Mouse (Mus musculus) heart, embryonic 15.5 days (tissue): ENCODE measurements around the gene Slc6a18. TPM values are rescaled to one million over a fixed set of nuclear protein-coding genes. Genes with fewer than 3 reads are reported as not detected.
A peak's percentile ranks its signal among the peaks of the same experiment; 100 is the strongest.
"Not testable (repeated sequence)": the region's sequence is repeated elsewhere in the genome, so short reads cannot be mapped to it uniquely, and the experiment has no call there.

Experiments used
- ATAC-seq: fragments of 200-750 bp; cut with Nextera tagmentation; replicated peaks from 2 replicates; pipeline ENCODE4 v1.8.0; 2017; ENCODE audit warnings: low read depth, moderate TSS enrichment; ENCODE audit not compliant: insufficient number of reproducible peaks, insufficient read depth, low FRiP score
- H3K27ac ChIP-seq: fragments of 300-500 bp; sonication (generic); 2 replicates; pipeline ENCODE4 v1.5.1; 2015; ENCODE audit warnings: mild to moderate bottlenecking, inconsistent platforms
- H3K27me3 ChIP-seq: fragments of 300-500 bp; sonication (generic); 2 replicates; pipeline ENCODE4 v1.6.1; 2015; ENCODE audit warnings: inconsistent platforms
- H3K36me3 ChIP-seq: fragments of 300-500 bp; sonication (generic); 2 replicates; pipeline ENCODE4 v1.6.1; 2015; ENCODE audit warnings: mild to moderate bottlenecking, inconsistent platforms
- H3K4me1 ChIP-seq: fragments of 300-500 bp; sonication (generic); replicated peaks from 2 replicates; pipeline ENCODE4 v1.6.1; 2015; ENCODE audit warnings: inconsistent platforms
- H3K4me2 ChIP-seq: fragments of 300-500 bp; sonication (generic); 2 replicates; pipeline ENCODE4 v1.6.1; 2015; ENCODE audit warnings: inconsistent platforms, mild to moderate bottlenecking, moderate library complexity
- H3K4me3 ChIP-seq: fragments of 300-500 bp; sonication (generic); 2 replicates; pipeline ENCODE4 v1.5.1; 2015; ENCODE audit warnings: mild to moderate bottlenecking, inconsistent platforms
- H3K9ac ChIP-seq: fragments of 300-500 bp; sonication (generic); 2 replicates; pipeline ENCODE4 v1.6.1; 2015; ENCODE audit warnings: mild to moderate bottlenecking, inconsistent platforms
- H3K9me3 ChIP-seq: fragments of 300-500 bp; sonication (generic); replicated peaks from 2 replicates; pipeline ENCODE4 v1.6.1; 2016; ENCODE audit warnings: inconsistent platforms
- WGBS: fragments of 180-500 bp; shearing (Covaris S2); methylation state at CpG from one replicate; pipeline ENCODE4 v1.1.7; 2015; ENCODE audit warnings: mixed read lengths; 5-methylcytosine and 5-hydroxymethylcytosine counted together
- polyA plus RNA-seq: library from polyadenylated mRNA; unstranded; fragments of >200 nt; fragmentation: Nextera tagmentation; extraction: Ambion mirVana; gene quantifications from 2 replicates; pipeline ENCODE4 v1.2.1, GENCODE M21; 2015

Gene Slc6a18
- polyA plus RNA-seq, 1 experiment from 2014 or later = not detected

GRCm38 (mm10) chr13:73703486-73703885 lies 25.7 kb upstream of the Slc6a18 start:
- not testable (repeated sequence) for H3K9ac ChIP-seq, H3K27ac ChIP-seq, ATAC-seq, H3K36me3 ChIP-seq, H3K27me3 ChIP-seq, H3K4me2 ChIP-seq, H3K4me1 ChIP-seq, H3K4me3 ChIP-seq, H3K9me3 ChIP-seq
- WGBS = 40% methylated on average over 4 of the region's 4 CpGs

- Histone ChIP-seq H3K4me2 (no peak overlapping the region), H3K9ac (no peak overlapping the region), H3K27ac (peak overlapping the region; percentile 35; the same call in 1 of the 2 replicates), H3K4me1 (no peaks in the 10 kb centered on the region), H3K27me3 (no peaks in the 10 kb centered on the region), H3K4me3 (no peak overlapping the region), H3K9me3 (no peaks in the 10 kb centered on the region), H3K36me3 (no peaks in the 10 kb centered on the region)
- WGBS = 69% methylated on average over 4 of the region's 4 CpGs
- peak; percentile 28; the same call in 1 of the 2 replicates for ATAC-seq
Observed at GRCm38 (mm10) chr13:73702776-73703175, 25.0 kb upstream of the Slc6a18 start.

GRCm38 (mm10) chr13:73701161-73701883 lies 23.5 kb upstream of the Slc6a18 start:
- H3K9me3 ChIP-seq = no peaks in the 10 kb centered on the region
- no peak overlapping the region for H3K4me2 ChIP-seq
- H3K27me3 ChIP-seq = no peaks in the 10 kb centered on the region
- no peak overlapping the region for H3K4me3 ChIP-seq
- H3K9ac ChIP-seq = no peak overlapping the region
- H3K27ac ChIP-seq = no peak overlapping the region
- 74% methylated on average over 9 of the region's 9 CpGs for WGBS
- ATAC-seq = no peak
- H3K4me1 ChIP-seq = no peaks in the 10 kb centered on the region
- H3K36me3 ChIP-seq = no peaks in the 10 kb centered on the region

- Histone ChIP-seq H3K9me3 (no peaks in the 10 kb centered on the region), H3K9ac (no peak overlapping the region), H3K27ac (no peak overlapping the region), H3K36me3 (no peaks in the 10 kb centered on the region), H3K4me2 (no peak overlapping the region), H3K4me1 (no peaks in the 10 kb centered on the region), H3K27me3 (no peaks in the 10 kb centered on the region), H3K4me3 (no peak overlapping the region)
- WGBS = 86% methylated on average over 12 of the region's 12 CpGs
- ATAC-seq = no peak
Observed at GRCm38 (mm10) chr13:73700554-73700953, 22.7 kb upstream of the Slc6a18 start.

GRCm38 (mm10) chr13:73699714-73700113 lies 21.9 kb upstream of the Slc6a18 start:
- no peak overlapping the region for H3K4me3 ChIP-seq
- no peaks in the 10 kb centered on the region for H3K9me3 ChIP-seq
- H3K27me3 ChIP-seq = no peaks in the 10 kb centered on the region
- WGBS = 88% methylated on average over 6 of the region's 6 CpGs
- H3K9ac ChIP-seq = no peak overlapping the region
- H3K36me3 ChIP-seq = no peaks in the 10 kb centered on the region
- no peak overlapping the region for H3K27ac ChIP-seq
- no peak for ATAC-seq
- H3K4me2 ChIP-seq = no peak overlapping the region
- H3K4me1 ChIP-seq = no peaks in the 10 kb centered on the region

GRCm38 (mm10) chr13:73696529-73696928 lies 18.7 kb upstream of the Slc6a18 start:
- WGBS = 57% methylated on average over 3 of the region's 3 CpGs
- Histone ChIP-seq H3K27me3 (no peaks in the 10 kb centered on the region), H3K27ac (no peak overlapping the region)

GRCm38 (mm10) chr13:73694972-73695371 lies 17.1 kb upstream of the Slc6a18 start:
- no peaks in the 10 kb centered on the region for H3K4me1 ChIP-seq
- no peak overlapping the region for H3K9ac ChIP-seq
- peaks cover 4% of the 10 kb centered on the region for H3K27me3 ChIP-seq
- no peak overlapping the region for H3K27ac ChIP-seq
- no peak overlapping the region for H3K4me2 ChIP-seq
- H3K9me3 ChIP-seq = no peaks in the 10 kb centered on the region
- H3K4me3 ChIP-seq = no peak overlapping the region
- WGBS = 62% methylated on average over 1 of the region's 1 CpGs
- no peaks in the 10 kb centered on the region for H3K36me3 ChIP-seq
- ATAC-seq = no peak

More at GRCm38 (mm10) chr13:73696529-73696928, 18.7 kb upstream of the Slc6a18 start:
- Histone ChIP-seq H3K9ac (no peak overlapping the region), H3K4me1 (no peaks in the 10 kb centered on the region), H3K9me3 (no peaks in the 10 kb centered on the region), H3K36me3 (no peaks in the 10 kb centered on the region), H3K4me2 (no peak overlapping the region), H3K4me3 (no peak overlapping the region)
- no peak for ATAC-seq

- no peak for ATAC-seq
- H3K36me3 ChIP-seq = no peaks in the 10 kb centered on the region
- H3K9me3 ChIP-seq = no peaks in the 10 kb centered on the region
- no peaks in the 10 kb centered on the region for H3K4me1 ChIP-seq
- H3K4me2 ChIP-seq = no peak overlapping the region
- peaks cover 4% of the 10 kb centered on the region for H3K27me3 ChIP-seq
- no peak overlapping the region for H3K9ac ChIP-seq
- H3K27ac ChIP-seq = no peak overlapping the region
- H3K4me3 ChIP-seq = no peak overlapping the region
- 67% methylated on average over 2 of the region's 2 CpGs for WGBS
Observed at GRCm38 (mm10) chr13:73693333-73693732, 15.5 kb upstream of the Slc6a18 start.

GRCm38 (mm10) chr13:73692249-73692868 lies 14.5 kb upstream of the Slc6a18 start:
- H3K9me3 ChIP-seq = no peaks in the 10 kb centered on the region
- H3K4me1 ChIP-seq = no peaks in the 10 kb centered on the region
- no peak overlapping the region for H3K9ac ChIP-seq
- H3K4me3 ChIP-seq = no peak overlapping the region
- no peaks in the 10 kb centered on the region for H3K36me3 ChIP-seq
- H3K4me2 ChIP-seq = no peak overlapping the region
- peak; percentile 56 for ATAC-seq
- no peak overlapping the region for H3K27ac ChIP-seq
- H3K27me3 ChIP-seq = peaks cover 4% of the 10 kb centered on the region
- whole genome bisulfite sequencing = 31% methylated on average over 10 of the region's 10 CpGs

- Histone ChIP-seq H3K4me3 (no peak overlapping the region), H3K9ac (no peak overlapping the region), H3K27me3 (peaks cover 4% of the 10 kb centered on the region), H3K9me3 (no peaks in the 10 kb centered on the region), H3K4me2 (no peak overlapping the region), H3K4me1 (no peaks in the 10 kb centered on the region), H3K27ac (no peak overlapping the region), H3K36me3 (no peaks in the 10 kb centered on the region)
- no peak for ATAC-seq
- 62% methylated on average over 4 of the region's 4 CpGs for WGBS
Observed at GRCm38 (mm10) chr13:73688934-73689333, 11.1 kb upstream of the Slc6a18 start.

- no peak overlapping the region for H3K4me2 ChIP-seq
- ATAC-seq = no peak
- H3K9ac ChIP-seq = no peak overlapping the region
- H3K9me3 ChIP-seq = no peaks in the 10 kb centered on the region
- WGBS = 51% methylated on average over 3 of the region's 3 CpGs
- H3K27me3 ChIP-seq = peaks cover 4% of the 10 kb centered on the region
- no peaks in the 10 kb centered on the region for H3K4me1 ChIP-seq
- no peak overlapping the region for H3K4me3 ChIP-seq
- H3K36me3 ChIP-seq = no peaks in the 10 kb centered on the region
- no peak overlapping the region for H3K27ac ChIP-seq
Observed at GRCm38 (mm10) chr13:73687601-73688000, 9.8 kb upstream of the Slc6a18 start.

GRCm38 (mm10) chr13:73685502-73685901 lies 7.7 kb upstream of the Slc6a18 start:
- Histone ChIP-seq H3K27ac (no peak overlapping the region), H3K4me2 (no peak overlapping the region), H3K9me3 (no peaks in the 10 kb centered on the region), H3K9ac (no peak overlapping the region), H3K4me3 (no peak overlapping the region), H3K27me3 (peaks cover 2% of the 10 kb centered on the region; the same call in 1 of the 2 replicates), H3K4me1 (no peaks in the 10 kb centered on the region), H3K36me3 (no peaks in the 10 kb centered on the region)
- no peak for ATAC-seq
- 74% methylated on average over 6 of the region's 6 CpGs for WGBS
